Mouse (Mus musculus) heart, adult 10 weeks (tissue): ENCODE results near the gene Phkg1. TPM values are rescaled to one million over a fixed set of nuclear protein-coding genes. Genes with fewer than 3 reads are reported as not detected.

Experiments
- polyA plus RNA-seq: library from polyadenylated mRNA; stranded (reverse); fragments of 350-450 nt; fragmentation: Illumina TruSeq; extraction: RNeasy Lipid Tissue Mini Kit (QIAGEN cat#74804); gene quantifications from one replicate; pipeline ENCODE4 v1.2.3, GENCODE M21; 2014; ENCODE audit warnings: low read depth, low replicate concordance

The Phkg1 gene
- 59.8 TPM for polyA plus RNA-seq

GRCm38 (mm10) chr5:129898449-129898848 is at the start of gene Phkg1:
TSS of gene Phkg1 (minus strand) at chr5:129898549.

GRCm38 (mm10) chr5:129941495-129942045 is 43.2 kb upstream of the Phkg1 start, which contains the start of gene Vkorc1l1:
TSS of gene Vkorc1l1 (plus strand) at chr5:129941970.

GRCm38 (mm10) chr5:129908242-129908965 is 10.1 kb upstream of the Phkg1 start, which contains the start of gene Nupr1l:
TSS of gene Nupr1l (plus strand) at chr5:129908540.

GRCm38 (mm10) chr5:129895198-129896088 is 2.9 kb downstream of the Phkg1 start, which contains the start of gene Zbed5:
TSS of gene Zbed5 (plus strand) at chr5:129895723.

GRCm38 (mm10) chr5:129886911-129887636 is 11.3 kb downstream of the Phkg1 start, which contains the start of gene Chchd2:
TSS of gene Chchd2 (minus strand) at chr5:129887470.

GRCm38 (mm10) chr5:129846752-129847557 is 51.4 kb downstream of the Phkg1 start, which contains the start of gene Sumf2:
TSS of gene Sumf2 (plus strand) at chr5:129846986.

Other genes with a start within 250 kb of the Phkg1 start
- 2.8 TPM for gene Zfp11, start 228.4 kb downstream of the Phkg1 start, polyA plus RNA-seq
- gene Sept14, start 190.0 kb downstream of the Phkg1 start, polyA plus RNA-seq, result not detected
- 95.2 TPM for gene Mrps17, start 183.1 kb downstream of the Phkg1 start, polyA plus RNA-seq
- gene Nipsnap2, start 173.5 kb downstream of the Phkg1 start, polyA plus RNA-seq, result 884 TPM
- gene Psph, start 111.1 kb downstream of the Phkg1 start, polyA plus RNA-seq, result 9.4 TPM
- 11.9 TPM for gene Sumf2, start 51.6 kb downstream of the Phkg1 start, polyA plus RNA-seq
- gene Chchd2, start 11.1 kb downstream of the Phkg1 start, polyA plus RNA-seq, result 1,073 TPM
- 0.73 TPM for gene Zbed5, start 2.8 kb downstream of the Phkg1 start, polyA plus RNA-seq
- gene Nupr1l, start 10.0 kb upstream of the Phkg1 start, polyA plus RNA-seq, result 0.86 TPM
- 17.3 TPM for gene Vkorc1l1, start 43.4 kb upstream of the Phkg1 start, polyA plus RNA-seq
- 21.1 TPM for gene Gusb, start 104.5 kb upstream of the Phkg1 start, polyA plus RNA-seq
- 10.2 TPM for gene Asl, start 130.7 kb upstream of the Phkg1 start, polyA plus RNA-seq
- 20.9 TPM for gene Crcp, start 130.7 kb upstream of the Phkg1 start, polyA plus RNA-seq
- 18.9 TPM for gene Tpst1, start 174.8 kb upstream of the Phkg1 start, polyA plus RNA-seq
- 1.3 TPM for gene Kctd7, start 246.3 kb upstream of the Phkg1 start, polyA plus RNA-seq